Mouse (Mus musculus) olfactory bulb, adult 2 months (tissue): Measurements from ENCODE around the gene Clec18a.
"Not testable (repeated sequence)": the region's sequence is repeated elsewhere in the genome, so short reads cannot be mapped to it uniquely, and the experiment has no call there.

Experiments used
- CTCF ChIP-seq: fragments of 200-500 bp; IDR thresholded peaks from 2 replicates; pipeline ENCODE4 v1.5.1; 2012; ENCODE audit warnings: low read depth, mild to moderate bottlenecking, low read length, moderate library complexity; ENCODE audit not compliant: insufficient read depth
- POLR2A ChIP-seq: fragments of 200-500 bp; IDR thresholded peaks from 2 replicates; pipeline ENCODE4 v1.6.1; 2012; ENCODE audit warnings: mild to moderate bottlenecking, low read depth, low read length, moderate library complexity; ENCODE audit not compliant: insufficient read depth

GRCm38 (mm10) chr8:111026609-111027008 lies 65.6 kb downstream of the Clec18a start:
- not testable (repeated sequence) for TF ChIP-seq POLR2A, CTCF
